Mouse (Mus musculus): ENCODE data around the gene Atp13a3.

GRCm38 (mm10) chr16:30303411-30303810 lies 102.4 kb downstream of the Atp13a3 start:
- TF ChIP-seq CTCF (IDR thresholded peaks at IDR 0.05; ENCODE audit: low read depth), result no peak
- TF ChIP-seq EP300 (IDR thresholded peaks at IDR 0.05; ENCODE audit: low read depth), result no peak

All from liver, embryonic 14.5 days (tissue).